Mouse (Mus musculus): ENCODE data around the gene Pcyox1.

- no peak for TF ChIP-seq GATA1 (IDR thresholded peaks at IDR 0.05; ENCODE audit: borderline replicate concordance, low read length)
- TF ChIP-seq FLI1 (IDR thresholded peaks at IDR 0.05; ENCODE audit: low read length), result no peak
These were observed 985 bp downstream of the Pcyox1 start for GRCm38 (mm10) chr6:86395969-86396368.
